Mouse (Mus musculus): ENCODE results near the gene Tsc2.

Gene Tsc2

DNA sequence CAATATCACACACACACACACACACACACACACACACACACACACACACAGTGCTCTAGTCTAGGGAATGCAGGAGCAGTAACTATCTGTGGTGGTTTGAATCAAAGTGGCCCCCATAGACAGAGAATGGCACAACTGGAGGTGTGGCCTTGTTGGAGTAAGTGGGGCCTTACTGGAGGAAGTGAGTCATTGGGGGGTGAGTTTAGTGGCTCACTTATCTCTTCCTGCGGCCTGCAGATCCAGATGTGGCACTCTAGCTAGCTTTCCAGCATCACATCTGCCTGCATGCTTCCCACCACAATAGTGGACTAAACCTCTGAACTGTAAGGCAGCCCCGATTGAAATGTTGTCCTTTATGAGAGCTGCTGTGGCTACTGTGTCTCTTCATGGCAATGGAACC, 21.7 kb downstream of the Tsc2 start:
- DNase-seq (ENCODE audit: low spot score in 2 of 2): no peak

DNA sequence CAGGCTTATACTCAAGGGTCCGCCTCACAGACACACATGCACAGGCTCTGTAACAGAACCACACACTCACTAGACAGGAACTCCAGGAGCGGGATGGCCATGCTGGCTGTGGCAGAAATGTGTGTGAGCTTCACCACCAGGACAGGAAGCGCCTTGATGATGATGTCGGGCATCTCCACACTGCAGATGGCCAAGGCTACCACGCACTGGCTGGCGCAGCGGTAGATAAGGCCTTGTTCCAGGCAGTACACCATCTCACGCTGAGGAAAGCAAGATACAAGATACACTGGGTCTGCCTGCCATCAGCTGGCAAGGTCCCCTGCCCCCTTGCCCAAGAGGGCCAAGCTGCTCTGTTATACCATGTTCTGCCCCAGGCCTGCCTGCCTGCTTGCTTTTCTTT, 23.6 kb downstream of the Tsc2 start:
- no peak for DNase-seq (ENCODE audit: low spot score in 2 of 2)

DNA sequence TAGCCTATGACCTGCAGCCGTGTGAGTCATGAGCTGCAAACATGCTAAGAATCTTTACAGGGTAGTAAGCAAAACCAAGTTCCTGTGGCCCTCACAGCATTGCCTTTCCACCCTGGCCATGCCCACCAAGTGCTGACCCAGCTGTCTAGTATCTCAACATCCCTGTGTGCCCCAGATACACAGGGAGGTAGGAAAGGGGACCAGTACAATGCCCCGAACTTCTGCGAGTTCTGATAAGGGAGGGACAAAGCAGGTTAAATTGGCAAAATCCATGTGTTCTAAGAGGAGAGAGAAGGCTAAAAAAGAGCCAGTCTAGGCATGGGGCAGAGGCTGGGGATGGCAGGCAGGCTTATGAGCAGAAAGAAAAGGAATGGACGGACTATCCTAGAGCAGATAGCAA, 24.1 kb downstream of the Tsc2 start:
- DNase-seq (ENCODE audit: low spot score in 2 of 2): no peak

DNA sequence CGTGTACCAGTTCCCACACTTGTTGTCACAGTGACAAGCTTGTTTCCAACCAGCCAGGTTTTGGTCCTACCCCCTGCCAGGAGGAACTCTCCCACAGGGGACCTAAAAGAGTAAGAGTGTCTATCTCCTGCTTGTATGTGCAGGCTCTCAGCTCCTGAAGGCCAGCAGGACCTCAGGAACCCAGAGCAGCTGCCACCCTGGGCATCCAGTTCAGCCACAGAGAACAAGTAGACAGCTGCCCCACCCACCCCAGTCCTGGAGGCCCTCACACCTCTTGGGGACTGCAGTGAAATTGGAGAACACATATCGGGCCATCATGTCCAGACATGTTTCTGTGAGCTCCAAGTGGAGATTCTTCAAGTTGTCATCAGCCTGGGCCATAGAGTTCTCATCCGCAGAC, 27.9 kb downstream of the Tsc2 start:
- DNase-seq (ENCODE audit: low spot score in 2 of 2): no peak

DNA sequence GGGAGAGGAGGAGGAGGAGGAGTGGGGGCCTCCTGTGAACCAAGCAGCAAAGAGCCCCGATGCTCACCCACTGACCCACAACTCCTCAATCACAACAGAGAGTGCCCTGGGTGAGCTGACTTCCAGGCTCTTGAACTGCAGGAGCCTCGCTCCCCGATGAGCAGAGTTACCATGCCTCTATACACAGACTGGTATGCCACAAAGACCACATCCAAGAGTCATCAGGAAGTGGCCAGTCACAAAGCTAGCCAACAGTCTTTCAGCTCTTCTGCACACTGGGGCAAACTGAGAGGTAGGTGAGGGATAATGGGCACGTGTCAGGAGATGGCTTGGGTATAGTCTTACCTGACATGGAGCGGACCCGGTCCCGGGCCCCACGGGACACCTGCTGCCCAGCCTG, 28.5 kb downstream of the Tsc2 start:
- no peak for DNase-seq (ENCODE audit: low spot score in 2 of 2)

DNA sequence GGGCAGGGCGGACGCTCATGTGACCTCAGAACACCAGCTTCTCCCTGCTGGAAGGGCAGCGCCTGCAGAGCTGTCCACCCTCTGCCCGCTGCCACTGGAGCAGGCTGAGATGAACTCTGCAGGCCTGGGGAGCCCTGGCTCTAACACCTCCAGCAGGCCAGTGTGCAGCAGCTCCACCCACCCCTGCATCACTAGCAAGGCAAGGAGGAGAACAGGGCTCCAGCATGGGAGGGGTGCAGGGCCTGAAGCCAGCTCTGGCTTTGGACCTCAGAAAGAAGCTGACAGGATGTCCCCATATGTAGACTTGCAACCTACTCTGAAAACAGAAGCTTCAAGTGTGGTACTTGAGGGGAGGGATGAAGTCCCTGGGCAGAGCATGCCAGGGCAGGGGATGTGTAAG, 31.9 kb downstream of the Tsc2 start:
- no peak for DNase-seq (ENCODE audit: low spot score in 2 of 2)

DNA sequence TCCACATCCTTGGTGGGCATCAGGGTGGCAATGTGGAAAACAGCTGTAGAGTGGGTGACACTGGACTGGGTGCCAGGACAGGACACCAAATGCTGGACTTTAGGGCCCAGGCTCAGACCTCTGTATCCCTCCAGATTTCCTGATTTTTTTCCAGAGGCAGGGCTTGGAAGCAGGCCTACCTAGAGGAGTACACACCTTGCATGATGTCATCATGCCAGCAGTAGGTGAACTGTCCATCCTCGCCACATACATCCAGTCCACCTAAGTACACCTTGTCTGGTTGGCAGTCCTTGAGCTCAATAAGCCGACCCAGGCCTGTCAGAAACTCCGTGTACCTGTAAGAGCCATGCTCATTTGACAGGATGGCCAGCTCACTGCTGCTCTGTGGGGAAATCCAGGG, 34.4 kb downstream of the Tsc2 start:
- no peak for DNase-seq (ENCODE audit: low spot score in 2 of 2)

DNA sequence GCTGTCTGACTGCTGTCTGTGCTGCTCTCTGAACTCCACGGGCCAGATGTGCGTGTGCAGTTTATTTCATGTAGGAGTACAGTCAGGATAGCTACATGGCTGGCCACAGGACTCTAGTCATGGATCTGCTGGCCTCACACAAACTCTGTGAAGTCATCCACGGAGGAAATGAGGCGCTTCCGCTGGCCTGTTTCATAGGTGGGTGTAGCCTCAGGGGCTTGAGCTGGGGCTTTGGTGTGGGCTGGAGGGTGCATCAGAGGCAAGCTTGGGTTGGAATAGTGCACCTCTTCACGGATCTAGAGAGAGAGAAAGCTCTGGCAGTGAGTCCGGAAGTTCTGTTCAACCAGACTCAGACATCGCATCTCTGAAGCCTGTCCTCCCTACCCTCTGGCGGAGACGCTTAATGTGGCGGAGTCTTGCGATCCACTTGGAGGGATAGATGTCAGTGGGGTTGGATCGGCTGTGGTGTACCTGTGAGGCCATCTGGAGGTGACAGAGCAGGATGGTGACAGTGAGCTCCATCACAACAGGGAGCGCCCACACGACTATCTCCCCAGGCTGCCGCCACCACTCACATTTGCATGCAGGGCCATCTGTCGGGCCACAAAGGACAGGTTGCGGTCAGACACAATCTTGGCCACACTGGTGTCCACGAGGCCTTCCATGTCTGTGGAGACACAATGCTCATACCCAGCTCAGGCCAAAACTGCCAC, 35.8 kb downstream of the Tsc2 start:
- DNase-seq (ENCODE audit: low spot score in 2 of 2): no peak

DNA sequence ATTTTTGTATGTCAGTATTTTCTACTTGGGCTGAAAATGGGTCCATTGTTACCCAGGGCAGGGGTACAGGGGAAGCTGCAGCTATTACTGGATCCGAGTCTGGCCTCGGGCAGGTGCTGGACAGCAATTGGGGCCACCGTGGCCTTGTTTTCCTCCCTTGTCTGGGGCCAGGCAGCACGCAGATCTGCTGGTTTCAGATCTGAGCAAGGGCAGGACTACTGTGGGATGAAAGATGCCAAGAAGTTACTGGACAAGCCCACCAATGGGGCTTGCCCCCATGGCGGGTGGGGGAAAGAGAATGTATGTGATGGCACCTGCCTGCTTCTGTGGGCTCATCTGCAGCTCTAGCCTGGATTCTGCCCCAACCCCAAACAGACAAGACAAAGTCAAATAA, 36.4 kb downstream of the Tsc2 start:
- DNase-seq (ENCODE audit: low spot score in 2 of 2): no peak

DNA sequence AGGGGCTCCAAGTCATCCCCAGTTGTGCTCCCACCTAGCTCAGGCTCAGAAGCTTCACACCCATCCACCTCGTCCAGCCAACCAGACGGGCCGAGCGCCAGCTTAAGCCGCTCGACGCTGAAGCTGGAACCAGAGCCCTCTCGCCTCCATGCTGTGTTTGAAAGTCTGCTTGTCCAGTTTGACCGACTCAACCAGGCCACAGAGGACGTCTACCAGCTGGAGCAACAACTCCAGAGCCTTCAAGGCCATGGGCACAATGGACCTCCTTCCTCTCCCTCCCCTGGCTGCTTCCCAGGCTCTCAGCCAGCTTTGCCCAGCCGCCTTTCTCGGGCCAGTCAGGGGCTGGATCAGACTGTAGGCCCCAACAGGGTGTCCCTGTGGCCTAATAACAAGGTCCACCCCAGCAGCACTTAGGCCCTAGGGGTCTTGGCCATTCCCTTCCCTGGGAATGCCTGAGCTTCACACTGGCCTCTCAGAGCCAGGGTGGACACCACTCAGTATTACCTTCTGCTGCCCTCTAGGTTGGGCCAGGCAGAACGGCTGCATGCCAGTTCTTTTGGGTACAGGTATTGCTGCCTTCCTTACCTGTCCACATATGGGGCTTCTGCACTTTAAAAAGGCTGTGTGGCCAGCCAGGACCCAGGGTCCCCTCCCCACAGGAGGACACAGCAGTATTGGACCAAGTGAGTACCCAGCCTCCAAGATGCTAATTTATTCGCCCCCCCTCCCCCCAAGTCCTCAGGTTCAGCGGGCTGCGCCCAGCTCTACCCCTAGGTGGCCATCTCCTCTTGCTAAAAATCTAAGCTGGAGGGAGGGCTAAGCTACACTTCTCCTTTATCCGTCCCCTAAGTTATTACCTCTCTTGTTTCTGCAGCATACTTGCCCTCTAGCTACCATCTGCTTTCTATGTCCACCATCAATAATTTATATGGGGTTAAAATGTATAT, 37.0 kb downstream of the Tsc2 start:
- DNase-seq (ENCODE audit: low spot score in 2 of 2): no peak

DNA sequence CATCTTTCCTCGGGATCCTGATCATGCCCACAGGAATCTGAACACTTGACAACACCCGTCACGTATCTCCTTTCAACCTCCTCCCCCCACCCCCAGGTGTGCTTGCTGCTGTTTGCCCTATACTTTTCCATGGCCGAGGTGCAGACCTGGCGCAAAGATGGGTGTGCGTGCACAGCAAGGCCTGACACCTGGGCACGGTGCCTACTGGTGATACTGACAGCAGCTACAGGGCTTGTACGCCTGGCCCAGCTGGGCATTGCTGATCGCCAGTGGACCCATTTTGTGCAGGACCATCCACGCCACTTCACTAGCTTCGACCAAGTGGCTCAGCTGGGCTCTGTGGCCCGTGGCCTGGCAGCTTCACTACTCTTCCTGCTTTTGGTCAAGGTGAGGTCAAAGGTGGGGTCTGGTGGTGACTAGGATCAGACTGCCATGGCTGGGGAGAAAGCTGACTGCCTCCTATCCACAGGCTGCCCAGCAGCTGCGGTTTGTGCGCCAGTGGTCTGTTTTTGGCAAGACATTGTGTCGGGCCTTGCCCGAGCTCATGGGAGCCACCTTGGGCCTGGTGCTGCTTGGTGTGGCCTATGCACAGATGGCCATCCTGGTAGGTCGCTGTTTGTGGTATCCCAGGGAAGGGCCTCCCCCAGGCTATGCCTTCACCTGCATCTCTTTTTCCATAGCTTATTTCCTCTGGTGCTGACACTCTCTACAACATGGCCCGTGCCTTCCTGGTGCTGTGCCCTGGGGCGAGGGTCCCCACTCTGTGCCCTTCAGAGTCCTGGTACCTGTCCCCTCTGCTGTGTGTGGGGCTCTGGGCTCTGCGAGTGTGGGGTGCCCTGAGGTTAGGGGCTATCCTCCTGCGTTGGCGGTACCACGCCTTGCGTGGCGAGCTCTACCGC, 38.2 kb downstream of the Tsc2 start:
- no peak for DNase-seq (ENCODE audit: low spot score in 2 of 2)

DNA sequence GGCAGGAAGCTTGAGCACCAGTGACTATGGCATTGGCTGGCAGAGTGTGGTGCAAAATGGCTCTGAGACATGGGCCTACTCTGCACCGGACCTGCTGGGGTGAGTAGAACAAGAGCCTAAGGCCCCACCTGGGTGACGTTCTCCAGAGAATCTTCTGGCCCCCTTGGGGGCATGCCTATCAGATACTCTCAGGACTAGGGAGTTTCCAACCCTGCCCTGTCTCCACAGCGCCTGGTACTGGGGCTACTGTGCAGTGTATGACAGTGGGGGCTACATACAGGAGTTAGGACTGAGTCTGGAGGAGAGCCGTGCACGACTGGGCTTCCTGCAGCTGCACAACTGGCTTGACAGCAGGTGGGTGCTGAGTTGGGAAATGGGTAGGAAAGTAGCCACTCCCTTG, 39.2 kb downstream of the Tsc2 start:
- no peak for DNase-seq (ENCODE audit: low spot score in 2 of 2)

DNA sequence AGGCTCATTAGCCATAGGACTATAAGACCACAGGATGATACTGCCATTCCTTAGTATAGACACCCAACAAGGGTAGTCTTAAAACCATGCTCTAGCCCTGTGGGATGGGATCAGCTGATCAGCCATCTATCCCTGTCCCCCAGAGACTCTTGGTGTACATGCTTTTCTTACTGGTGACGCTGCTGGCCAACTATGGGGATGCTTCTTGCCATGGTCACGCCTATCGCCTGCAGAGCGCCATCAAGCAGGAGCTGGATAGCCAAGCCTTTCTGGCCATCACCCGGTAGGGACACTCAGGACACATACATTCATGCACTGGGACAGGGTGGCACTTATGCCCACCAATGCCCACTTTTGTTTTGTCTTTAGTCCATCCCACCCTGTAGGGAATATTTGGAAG, 40.7 kb downstream of the Tsc2 start:
- DNase-seq (ENCODE audit: low spot score in 2 of 2): no peak

DNA sequence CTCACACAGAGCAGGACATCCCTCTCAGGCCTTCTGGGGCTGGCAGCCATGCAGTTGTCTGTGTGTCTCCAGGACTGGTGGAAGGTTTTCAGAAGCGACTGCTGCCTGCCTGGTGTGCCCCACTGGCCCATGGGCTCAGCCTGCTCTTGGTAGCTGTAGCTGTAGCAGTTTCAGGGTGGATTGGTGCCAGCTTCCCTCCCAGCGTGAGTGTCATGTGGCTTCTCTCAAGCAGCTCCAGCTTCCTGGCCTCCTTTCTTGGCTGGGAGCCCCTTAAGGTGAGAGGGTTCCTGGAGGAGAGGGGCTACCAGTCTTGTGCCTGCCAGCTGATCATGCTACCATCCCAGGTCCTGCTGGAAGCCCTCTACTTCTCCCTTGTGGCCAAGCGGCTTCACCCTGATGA, 41.5 kb downstream of the Tsc2 start:
- DNase-seq (ENCODE audit: low spot score in 2 of 2): no peak

DNA sequence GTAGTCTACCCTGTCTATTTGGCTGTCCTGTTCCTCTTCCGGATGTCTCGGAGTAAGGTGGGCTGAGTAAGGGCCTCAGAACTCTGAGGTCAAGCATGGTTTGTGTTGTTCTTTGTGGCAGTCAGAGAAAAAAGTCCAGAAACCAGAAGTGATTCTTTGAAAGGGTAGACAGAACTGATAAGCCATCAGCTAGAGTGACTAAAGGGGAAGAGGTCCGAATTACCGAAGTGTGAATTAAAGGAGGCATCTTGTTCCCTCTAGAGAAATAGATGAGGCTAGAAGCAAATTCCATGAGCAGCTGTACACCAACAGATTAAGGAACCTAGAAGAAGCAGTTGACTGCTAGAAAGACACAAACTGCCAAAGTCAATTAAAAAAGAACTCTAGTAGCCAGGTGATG, 45.9 kb downstream of the Tsc2 start:
- no peak for DNase-seq (ENCODE audit: low spot score in 2 of 2)

DNA sequence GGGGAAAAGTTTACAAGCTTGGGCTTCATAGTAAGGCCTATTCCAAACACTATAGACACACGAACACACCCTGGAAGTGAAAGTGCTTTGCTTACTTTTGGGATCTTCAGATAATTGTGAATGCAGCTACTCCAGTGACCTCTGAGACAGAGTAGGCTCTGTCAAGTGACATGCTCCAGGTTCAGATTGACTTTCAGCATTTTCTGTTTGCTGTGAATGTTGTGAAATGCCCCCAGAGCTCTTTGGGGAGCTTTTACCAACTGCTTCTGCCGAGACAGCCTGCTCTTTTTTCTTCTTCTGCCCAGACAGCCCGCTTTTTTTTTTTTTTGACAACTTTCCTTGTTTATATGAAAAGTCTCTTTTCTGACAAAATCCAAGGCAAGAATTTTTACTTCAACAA, 47.9 kb downstream of the Tsc2 start:
- no peak for DNase-seq (ENCODE audit: low spot score in 2 of 2)

DNA sequence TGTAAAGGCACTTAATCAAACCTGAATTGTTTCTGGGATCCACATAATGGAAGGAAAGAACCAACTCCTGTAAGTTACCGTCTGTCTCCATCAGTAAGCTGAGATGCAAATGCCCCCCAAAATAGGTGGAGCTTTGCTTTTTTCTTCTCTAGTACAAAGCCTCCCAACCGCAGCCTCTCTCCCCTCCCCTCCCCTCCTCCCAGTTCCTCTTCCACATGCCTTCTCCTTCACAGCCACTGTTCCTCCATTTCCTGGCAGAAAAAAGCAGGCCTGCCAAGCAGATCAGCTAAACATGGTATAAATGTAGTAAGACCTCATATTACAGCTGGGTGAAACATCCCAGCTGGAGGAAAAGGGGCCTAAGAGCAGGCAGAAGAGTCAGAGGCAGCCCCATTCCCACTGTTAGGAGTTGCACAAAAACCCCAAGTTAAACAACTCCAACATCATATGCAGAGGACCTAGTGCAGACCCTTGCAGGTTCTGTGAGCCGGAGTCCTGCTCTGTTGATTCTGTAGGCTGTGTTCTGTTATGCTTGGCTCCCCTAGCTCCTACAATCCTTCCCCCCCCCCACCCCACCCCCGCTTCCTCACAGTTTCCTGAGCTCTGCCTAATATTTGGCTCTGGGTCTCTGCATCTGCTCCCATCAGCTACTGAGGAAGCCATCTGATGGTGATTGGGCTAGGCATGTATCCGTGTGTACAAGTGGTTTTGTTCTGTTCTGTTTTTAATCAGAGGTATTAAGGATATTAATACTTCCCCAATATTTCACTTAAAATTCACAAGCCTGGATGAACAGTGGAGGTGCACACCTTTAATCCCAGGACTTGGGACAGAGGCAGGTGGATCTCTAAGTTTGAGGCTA, 48.6 kb downstream of the Tsc2 start:
- DNase-seq (ENCODE audit: low spot score in 2 of 2): no peak

DNA sequence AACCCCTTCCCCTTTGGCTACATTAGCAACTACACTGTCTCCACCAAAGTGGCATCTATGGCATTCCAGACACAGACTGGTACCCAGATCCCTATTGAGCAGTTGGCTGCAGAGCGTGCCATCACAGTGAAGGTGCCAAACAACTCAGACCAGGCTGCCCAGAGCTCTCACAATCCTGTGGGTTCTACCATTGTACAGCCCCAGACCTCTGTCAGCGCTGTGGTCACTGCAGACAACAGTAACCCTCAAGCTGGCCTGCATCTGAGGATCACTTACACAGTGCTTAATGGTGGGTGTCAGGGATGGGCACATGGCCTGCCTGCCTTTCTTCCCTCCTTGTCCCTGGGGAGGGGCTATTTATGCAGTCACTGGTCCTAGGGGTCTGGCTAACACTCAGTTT, 52.1 kb downstream of the Tsc2 start:
- no peak for DNase-seq (ENCODE audit: low spot score in 2 of 2)

DNA sequence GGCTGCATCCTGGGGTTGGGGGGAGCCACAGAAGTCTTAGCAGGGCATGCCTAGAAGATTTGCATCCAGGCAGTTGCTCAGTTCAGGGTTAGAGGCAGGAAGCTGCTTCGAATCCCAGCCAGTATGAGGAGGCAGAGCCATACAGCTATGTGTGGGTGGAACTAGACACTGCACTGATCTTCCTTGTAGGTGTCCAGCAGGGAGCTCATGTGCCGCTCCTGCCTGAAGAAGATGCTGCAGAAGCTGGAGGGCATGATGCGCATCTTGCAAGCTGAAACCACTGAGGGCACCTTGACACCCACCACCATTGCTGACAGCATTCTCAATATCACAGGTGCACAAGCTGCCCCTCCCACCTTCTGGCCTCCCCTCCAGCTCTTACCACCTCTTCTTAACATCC, 52.9 kb downstream of the Tsc2 start:
- DNase-seq (ENCODE audit: low spot score in 2 of 2): no peak

DNA sequence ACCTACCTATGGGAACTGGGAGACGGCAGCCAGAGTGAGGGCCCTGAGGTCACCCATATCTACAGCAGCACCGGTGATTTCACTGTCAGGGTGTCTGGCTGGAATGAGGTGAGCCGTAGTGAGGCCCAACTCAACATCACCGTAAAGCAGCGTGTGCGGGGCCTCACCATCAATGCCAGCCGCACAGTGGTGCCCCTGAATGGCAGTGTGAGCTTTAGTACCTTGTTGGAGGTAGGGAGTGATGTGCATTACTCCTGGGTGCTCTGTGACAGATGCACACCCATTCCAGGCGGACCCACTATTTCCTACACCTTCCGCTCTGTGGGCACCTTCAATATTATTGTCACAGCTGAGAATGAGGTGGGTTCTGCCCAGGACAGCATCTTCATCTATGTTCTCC, 58.6 kb downstream of the Tsc2 start:
- DNase-seq (ENCODE audit: low spot score in 2 of 2): no peak

DNA sequence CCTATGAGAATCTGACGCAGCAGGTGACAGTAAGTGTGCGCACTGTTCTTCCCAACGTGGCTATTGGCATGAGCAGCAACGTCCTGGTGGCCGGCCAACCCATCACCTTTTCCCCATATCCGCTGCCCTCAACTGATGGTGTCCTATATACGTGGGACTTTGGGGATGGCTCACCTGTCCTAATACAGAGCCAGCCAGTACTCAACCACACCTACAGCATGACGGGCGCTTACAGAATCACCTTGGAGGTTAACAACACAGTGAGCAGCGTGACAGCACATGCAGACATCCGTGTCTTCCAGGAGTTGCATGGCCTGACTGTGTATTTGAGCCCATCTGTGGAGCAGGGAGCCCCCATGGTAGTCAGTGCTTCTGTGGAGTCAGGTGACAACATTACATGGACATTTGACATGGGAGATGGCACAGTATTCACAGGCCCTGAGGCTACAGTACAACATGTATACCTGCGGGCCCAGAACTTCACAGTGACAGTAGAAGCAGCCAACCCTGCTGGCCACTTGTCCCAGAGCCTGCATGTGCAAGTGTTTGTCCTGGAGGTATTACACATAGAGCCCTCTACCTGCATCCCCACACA, 59.7 kb downstream of the Tsc2 start:
- no peak for DNase-seq (ENCODE audit: low spot score in 2 of 2)

Measured in right cerebral cortex, adult 2 months (tissue).